Mouse (Mus musculus): ENCODE data around the gene Tepsin. TPM values are rescaled to one million over a fixed set of nuclear protein-coding genes. Genes with fewer than 3 reads are reported as not detected.
A peak's percentile ranks its signal among the peaks of the same experiment; 100 is the strongest.

Tepsin gene
- polyA plus RNA-seq, 1 experiment: 10.0 TPM

DNA sequence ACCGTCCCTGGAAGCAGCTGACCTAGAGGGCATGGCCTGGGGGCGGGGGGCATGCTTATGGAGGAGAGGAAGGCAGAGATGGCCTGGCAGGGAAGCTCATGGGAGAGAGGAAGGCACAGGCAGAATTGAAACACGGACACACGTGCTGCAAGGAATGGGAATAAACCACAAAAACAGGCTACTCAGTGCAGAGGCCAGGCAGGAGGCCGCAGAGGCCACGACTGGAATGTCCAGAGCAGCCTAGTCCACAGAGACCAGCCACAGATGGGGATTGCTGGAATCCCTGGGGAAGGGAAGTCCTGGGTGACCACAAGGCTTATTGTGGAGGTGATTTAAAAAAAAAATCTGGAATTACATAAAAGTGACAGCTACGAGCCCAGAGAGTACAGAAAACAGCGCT lies 49.5 kb downstream of the Tepsin start:
- Histone ChIP-seq H3K79me2 (ENCODE audit: control insufficient read depth, insufficient read depth) (no peaks in the 10 kb centered on the region), H3K27me3 (ENCODE audit: control insufficient read depth, insufficient read depth, insufficient read length) (peaks cover 70% of the 10 kb centered on the region), H3K4me3 (ENCODE audit: insufficient read depth, poor library complexity, severe bottlenecking) (no peak overlapping the region), H3ac (ENCODE audit: control insufficient read depth, insufficient read length, low read depth) (no peak overlapping the region), H3K36me3 (ENCODE audit: control insufficient read depth, insufficient read depth) (no peaks in the 10 kb centered on the region), H3K79me3 (ENCODE audit: low read depth) (no peaks in the 10 kb centered on the region)
- TF ChIP-seq USF1 (IDR thresholded peaks at IDR 0.05; ENCODE audit: low read depth): peak; percentile 69
- peak; percentile 96 for TF ChIP-seq MAX (IDR thresholded peaks at IDR 0.05)
- TF ChIP-seq MYOG (IDR thresholded peaks at IDR 0.05; ENCODE audit: control insufficient read depth, extremely low read depth, insufficient read length): no peak
- no peak for TF ChIP-seq CTCF (IDR thresholded peaks at IDR 0.05; ENCODE audit: control insufficient read depth, insufficient read depth, insufficient read length)
- peak; percentile 70 for TF ChIP-seq FOSL1 (IDR thresholded peaks at IDR 0.05; ENCODE audit: insufficient read depth, low read length, poor library complexity, severe bottlenecking)
- peak; percentile 50 for TF ChIP-seq MYOD1 (IDR thresholded peaks at IDR 0.05; ENCODE audit: control insufficient read depth, insufficient read length, low read depth)
- peak; percentile 11 for TF ChIP-seq CEBPB (IDR thresholded peaks at IDR 0.05; ENCODE audit: low read depth)

DNA sequence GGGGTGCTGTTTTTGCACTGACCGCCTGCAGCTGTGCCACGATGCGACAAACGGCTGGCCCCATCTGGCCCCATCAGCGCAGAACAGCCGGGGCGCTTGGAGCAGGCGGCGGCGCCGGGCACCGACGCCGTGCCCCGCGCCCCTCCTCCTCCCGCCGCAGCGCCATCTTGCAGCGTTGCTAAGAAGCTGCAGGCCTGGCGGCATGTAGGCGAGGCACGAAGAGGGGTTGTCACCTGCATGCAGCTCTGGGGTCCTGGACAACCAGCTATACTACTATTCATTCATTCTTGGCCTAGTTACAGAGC lies 50.3 kb downstream of the Tepsin start:
- TF ChIP-seq CEBPB (IDR thresholded peaks at IDR 0.05; ENCODE audit: low read depth): no peak
- no peak for TF ChIP-seq USF1 (IDR thresholded peaks at IDR 0.05; ENCODE audit: low read depth)
- TF ChIP-seq FOSL1 (IDR thresholded peaks at IDR 0.05; ENCODE audit: insufficient read depth, low read length, poor library complexity, severe bottlenecking): no peak
- no peak for TF ChIP-seq MYOD1 (IDR thresholded peaks at IDR 0.05; ENCODE audit: control insufficient read depth, insufficient read length, low read depth)
- TF ChIP-seq MAX (IDR thresholded peaks at IDR 0.05): no peak
- no peak for TF ChIP-seq CTCF (IDR thresholded peaks at IDR 0.05; ENCODE audit: control insufficient read depth, insufficient read depth, insufficient read length)
- no peak for TF ChIP-seq MYOG (IDR thresholded peaks at IDR 0.05; ENCODE audit: control insufficient read depth, extremely low read depth, insufficient read length)
- no peak overlapping the region for H3ac ChIP-seq (ENCODE audit: control insufficient read depth, insufficient read length, low read depth)
- H3K36me3 ChIP-seq (ENCODE audit: control insufficient read depth, insufficient read depth): no peaks in the 10 kb centered on the region
- H3K79me2 ChIP-seq (ENCODE audit: control insufficient read depth, insufficient read depth): no peaks in the 10 kb centered on the region
- H3K79me3 ChIP-seq (ENCODE audit: low read depth): no peaks in the 10 kb centered on the region
- peaks cover 73% of the 10 kb centered on the region for H3K27me3 ChIP-seq (ENCODE audit: control insufficient read depth, insufficient read depth, insufficient read length)
- no peak overlapping the region for H3K4me3 ChIP-seq (ENCODE audit: insufficient read depth, poor library complexity, severe bottlenecking)

DNA sequence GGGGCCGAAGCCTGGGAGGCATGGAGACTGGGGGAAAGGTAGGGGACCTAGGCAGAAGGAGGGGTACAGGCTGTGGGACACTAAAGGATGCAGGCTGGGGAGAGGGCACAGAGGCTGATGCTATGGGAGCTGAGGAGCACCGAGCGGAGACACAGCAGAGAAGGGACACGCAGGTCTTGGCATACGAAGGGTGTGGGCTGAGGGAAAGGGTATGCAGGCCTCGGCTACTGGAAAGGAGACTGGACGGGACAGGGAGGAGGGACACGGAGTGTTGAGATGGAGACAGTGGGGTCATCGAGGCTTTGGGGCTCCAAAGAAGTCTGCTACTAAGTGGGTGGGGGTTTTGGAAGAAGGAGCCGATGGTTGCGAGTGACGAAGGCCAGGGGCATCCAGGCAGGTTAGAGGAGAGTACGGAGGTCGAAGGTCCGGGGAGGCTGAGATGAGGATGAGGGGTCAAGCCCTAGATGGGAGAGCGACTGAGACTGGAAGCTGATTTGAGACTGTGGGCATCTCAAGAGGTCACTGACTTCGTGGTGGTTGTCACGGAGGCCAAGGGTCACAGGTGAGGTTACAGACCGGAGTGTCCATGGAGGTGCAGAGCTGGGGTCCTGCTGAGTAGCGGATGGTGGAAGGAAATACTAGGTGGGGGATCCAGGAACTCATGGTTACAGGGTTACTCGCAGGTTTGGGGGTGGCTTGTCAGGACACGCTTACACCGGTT lies 50.8 kb downstream of the Tepsin start:
- Histone ChIP-seq H3K4me3 (ENCODE audit: insufficient read depth, poor library complexity, severe bottlenecking) (no peak overlapping the region), H3K27me3 (ENCODE audit: control insufficient read depth, insufficient read depth, insufficient read length) (peaks cover 70% of the 10 kb centered on the region)
- TF ChIP-seq MYOD1 (IDR thresholded peaks at IDR 0.05; ENCODE audit: control insufficient read depth, insufficient read length, low read depth) (no peak), CEBPB (IDR thresholded peaks at IDR 0.05; ENCODE audit: low read depth) (no peak), FOSL1 (IDR thresholded peaks at IDR 0.05; ENCODE audit: insufficient read depth, low read length, poor library complexity, severe bottlenecking) (no peak), CTCF (IDR thresholded peaks at IDR 0.05; ENCODE audit: control insufficient read depth, insufficient read depth, insufficient read length) (no peak), USF1 (IDR thresholded peaks at IDR 0.05; ENCODE audit: low read depth) (no peak), MYOG (IDR thresholded peaks at IDR 0.05; ENCODE audit: control insufficient read depth, extremely low read depth, insufficient read length) (no peak), MAX (IDR thresholded peaks at IDR 0.05) (no peak)

DNA sequence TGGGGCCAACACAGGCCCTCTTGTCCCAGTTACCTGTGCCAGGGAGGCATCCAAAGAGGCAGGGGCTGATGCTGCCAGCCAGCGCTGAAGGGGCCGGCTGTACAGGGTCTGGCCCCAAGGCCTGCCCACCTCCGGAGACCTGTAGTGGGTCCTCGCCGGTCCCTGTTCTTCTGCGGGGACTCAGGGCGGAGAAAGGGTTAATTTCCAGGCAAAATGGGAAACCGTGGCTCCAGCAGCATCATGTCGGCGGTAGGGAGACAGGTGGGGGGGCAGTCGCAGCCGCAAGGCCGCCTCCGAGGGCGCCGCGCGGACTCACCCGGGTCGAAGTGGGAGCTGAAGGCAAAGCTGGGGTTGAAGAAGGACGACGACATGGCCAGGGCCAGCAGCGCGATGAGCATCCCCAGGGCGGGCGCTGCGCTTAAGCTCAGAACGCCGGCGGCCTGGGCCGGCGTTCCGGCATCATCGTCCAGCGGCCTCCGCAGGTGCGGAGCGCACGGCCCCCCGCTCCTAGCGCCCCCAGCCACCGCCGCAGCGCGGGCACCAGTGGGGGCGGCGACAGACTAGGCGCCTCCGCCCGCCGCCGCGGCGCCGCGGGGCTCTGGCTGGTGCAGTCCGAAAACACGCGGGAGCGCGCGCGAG lies 51.9 kb downstream of the Tepsin start, which contains the start of gene Aatk:
Gene Aatk (minus strand): TSS at position 615 of the 639 bp plus-strand sequence.
- TF ChIP-seq MAX (IDR thresholded peaks at IDR 0.05): no peak
- no peak for TF ChIP-seq MYOD1 (IDR thresholded peaks at IDR 0.05; ENCODE audit: control insufficient read depth, insufficient read length, low read depth)
- no peak within 1 kb of the TSS for H3K4me3 ChIP-seq (ENCODE audit: insufficient read depth, poor library complexity, severe bottlenecking)
- H3K27me3 ChIP-seq (ENCODE audit: control insufficient read depth, insufficient read depth, insufficient read length): peaks cover 65% of the 10 kb centered on the region
- H3K79me3 ChIP-seq (ENCODE audit: low read depth): no peaks in the 10 kb centered on the region
- no peaks in the 10 kb centered on the region for H3K79me2 ChIP-seq (ENCODE audit: control insufficient read depth, insufficient read depth)
- H3ac ChIP-seq (ENCODE audit: control insufficient read depth, insufficient read length, low read depth): no peak within 1 kb of the TSS
- H3K36me3 ChIP-seq (ENCODE audit: control insufficient read depth, insufficient read depth): no peaks in the 10 kb centered on the region

More for the DNA sequence above, 50.8 kb downstream of the Tepsin start:
- H3K79me2 ChIP-seq (ENCODE audit: control insufficient read depth, insufficient read depth): no peaks in the 10 kb centered on the region
- no peaks in the 10 kb centered on the region for H3K79me3 ChIP-seq (ENCODE audit: low read depth)
- H3K36me3 ChIP-seq (ENCODE audit: control insufficient read depth, insufficient read depth): no peaks in the 10 kb centered on the region
- H3ac ChIP-seq (ENCODE audit: control insufficient read depth, insufficient read length, low read depth): no peak overlapping the region

DNA sequence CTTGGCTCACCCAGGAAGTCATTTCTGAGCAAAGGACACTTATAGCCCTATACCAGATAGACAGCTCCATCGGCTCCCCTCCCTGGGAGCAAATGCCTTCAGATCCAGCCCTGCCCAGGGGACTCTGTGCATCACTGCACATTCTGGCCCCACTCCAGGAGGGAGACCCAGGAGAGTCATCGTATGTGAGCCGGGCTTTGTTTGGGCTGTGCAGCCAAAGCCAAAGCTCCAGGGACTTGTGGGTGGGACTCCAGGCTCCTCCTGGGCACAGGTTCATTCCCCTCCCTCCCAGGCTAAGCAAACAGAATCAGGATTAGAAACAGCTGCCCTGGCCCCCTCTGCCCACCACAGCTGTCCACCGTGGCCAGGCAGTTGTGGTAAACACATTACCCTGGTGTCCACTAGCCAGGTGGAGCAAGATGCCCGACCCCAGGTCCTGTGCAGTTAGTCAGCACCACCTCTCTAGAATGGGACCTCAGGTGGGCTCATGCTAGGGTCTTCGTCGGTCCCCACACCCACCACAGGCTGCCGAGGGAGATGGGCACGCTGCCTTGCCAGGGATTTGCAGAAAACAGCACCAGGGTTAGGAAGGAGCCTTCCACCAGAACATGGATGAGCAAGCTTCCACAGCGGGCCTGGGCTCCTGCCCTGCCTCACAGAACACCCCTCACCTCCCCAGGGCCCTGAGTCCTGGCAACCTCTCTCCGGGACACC lies 52.5 kb downstream of the Tepsin start:
- peaks cover 58% of the 10 kb centered on the region for H3K27me3 ChIP-seq (ENCODE audit: control insufficient read depth, insufficient read depth, insufficient read length)
- no peaks in the 10 kb centered on the region for H3K79me3 ChIP-seq (ENCODE audit: low read depth)
- TF ChIP-seq CEBPB (IDR thresholded peaks at IDR 0.05; ENCODE audit: low read depth) (no peak), CTCF (IDR thresholded peaks at IDR 0.05; ENCODE audit: control insufficient read depth, insufficient read depth, insufficient read length) (no peak), MYOD1 (IDR thresholded peaks at IDR 0.05; ENCODE audit: control insufficient read depth, insufficient read length, low read depth) (no peak), USF1 (IDR thresholded peaks at IDR 0.05; ENCODE audit: low read depth) (no peak)
- H3K36me3 ChIP-seq (ENCODE audit: control insufficient read depth, insufficient read depth): no peaks in the 10 kb centered on the region
- no peak overlapping the region for H3ac ChIP-seq (ENCODE audit: control insufficient read depth, insufficient read length, low read depth)
- H3K4me3 ChIP-seq (ENCODE audit: insufficient read depth, poor library complexity, severe bottlenecking): no peak overlapping the region
- H3K79me2 ChIP-seq (ENCODE audit: control insufficient read depth, insufficient read depth): no peaks in the 10 kb centered on the region
